Mouse (Mus musculus) activated CD4-positive, CD25-positive, alpha-beta regulatory T cell, adult 4 months (primary cell): Measurements from ENCODE around the gene Gm11273. TPM values are rescaled to one million over a fixed set of nuclear protein-coding genes. Genes with fewer than 3 reads are reported as not detected.

Experiments used
- polyA plus RNA-seq, 2 experiments: library from polyadenylated mRNA; unstranded; fragments of 100-300 nt; shearing (Covaris generic); gene quantifications; one replicate each; pipeline ENCODE4 v1.2.1; 2017

Gene Gm11273
- polyA plus RNA-seq, 2 experiments from 2014 or later = 2.5 to 45.3 TPM

Other genes with a start within 250 kb of the Gm11273 start
- not detected for gene Gpx5, start 208.7 kb downstream of the Gm11273 start, polyA plus RNA-seq
- gene Gpx6, start 189.3 kb downstream of the Gm11273 start, polyA plus RNA-seq = not detected
- not detected for gene Olfr1367, start 154.5 kb downstream of the Gm11273 start, polyA plus RNA-seq
- 1 to 10 TPM; 5.4 to 6.2 TPM for gene Zscan12, start 138.6 kb downstream of the Gm11273 start, polyA plus RNA-seq
- gene Zkscan3, start 98.7 kb downstream of the Gm11273 start, polyA plus RNA-seq = 10 to 100 TPM; 24.1 to 34.5 TPM
- gene Pgbd1, start 60.4 kb downstream of the Gm11273 start, polyA plus RNA-seq = 1 to 10 TPM in 1 of 2 experiments, under 1 TPM in 1; 0.82 to 1.4 TPM
- gene Zscan26, start 47.7 kb downstream of the Gm11273 start, polyA plus RNA-seq = 10 to 100 TPM; 52.6 to 54.9 TPM
- gene Nkapl, start 32.9 kb downstream of the Gm11273 start, polyA plus RNA-seq = not detected
- not detected for gene Zkscan4, start 22.5 kb downstream of the Gm11273 start, polyA plus RNA-seq
- not detected for gene Gm10065, start 22.0 kb downstream of the Gm11273 start, polyA plus RNA-seq
- gene AK157302, start 6.2 kb downstream of the Gm11273 start, polyA plus RNA-seq = under 1 TPM in 1 of 2 experiments, not detected in 1; 0.50 TPM
- 10 to 100 TPM in 1 of 2 experiments, 1 to 10 TPM in 1; 5.0 to 10.1 TPM for gene Zkscan8, start 29.7 kb upstream of the Gm11273 start, polyA plus RNA-seq
- gene Olfr1366, start 41.4 kb upstream of the Gm11273 start, polyA plus RNA-seq = not detected
- under 1 TPM in 1 of 2 experiments, not detected in 1; 0.40 TPM for gene Olfr1535, start 58.5 kb upstream of the Gm11273 start, polyA plus RNA-seq
- not detected for gene Olfr1364, start 80.3 kb upstream of the Gm11273 start, polyA plus RNA-seq
- not detected for gene Olfr1362, start 112.6 kb upstream of the Gm11273 start, polyA plus RNA-seq
- gene Olfr11, start 141.1 kb upstream of the Gm11273 start, polyA plus RNA-seq = not detected
- not detected for gene Olfr1361, start 162.0 kb upstream of the Gm11273 start, polyA plus RNA-seq
- gene Olfr1360, start 176.0 kb upstream of the Gm11273 start, polyA plus RNA-seq = not detected
- gene Olfr1359, start 196.7 kb upstream of the Gm11273 start, polyA plus RNA-seq = not detected
- gene Hist1h2bl, start 214.7 kb upstream of the Gm11273 start, polyA plus RNA-seq = 1 to 10 TPM in 1 of 2 experiments, not detected in 1; 1.2 TPM
- 1 to 10 TPM in 1 of 2 experiments, not detected in 1; 5.1 TPM for gene Hist1h2ai, start 215.0 kb upstream of the Gm11273 start, polyA plus RNA-seq
- gene Hist1h3h, start 216.2 kb upstream of the Gm11273 start, polyA plus RNA-seq = 1 to 10 TPM in 1 of 2 experiments, not detected in 1; 6.0 TPM
- 1 to 10 TPM; 2.4 to 2.8 TPM for gene Hist1h2bm, start 220.6 kb upstream of the Gm11273 start, polyA plus RNA-seq
- under 1 TPM in 1 of 2 experiments, not detected in 1; 0.61 TPM for gene Hist1h4j, start 233.6 kb upstream of the Gm11273 start, polyA plus RNA-seq
- 1 to 10 TPM; 4.8 to 6.3 TPM for gene Hist1h4k, start 249.1 kb upstream of the Gm11273 start, polyA plus RNA-seq